Mouse (Mus musculus): Measurements from ENCODE around the gene Mageb4.
"Not testable (repeated sequence)": the region's sequence is repeated elsewhere in the genome, so short reads cannot be mapped to it uniquely, and the experiment has no call there.

Gene Mageb4

DNA sequence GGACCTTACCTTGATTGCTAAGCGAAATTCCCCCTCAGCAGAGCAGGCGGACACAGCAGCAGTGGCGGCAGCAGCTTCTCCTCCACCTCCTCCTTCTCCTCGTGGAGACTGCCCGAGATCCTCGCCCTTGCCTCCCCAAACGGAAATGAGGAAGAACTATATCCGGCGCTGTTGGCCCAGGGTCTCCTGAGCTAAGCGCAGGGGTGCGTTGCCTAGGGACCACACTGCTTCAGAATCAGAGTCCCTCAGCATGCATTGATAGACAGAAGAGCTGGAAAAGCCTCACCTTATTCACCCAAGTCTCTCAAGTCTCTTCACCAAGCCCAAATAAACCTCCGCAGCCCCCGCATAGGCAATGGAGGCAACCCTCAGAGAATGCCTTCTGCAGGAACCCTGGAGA, at the start of gene Mageb4:
Mageb4 (minus strand) TSS at position 101 of the 400 bp plus-strand sequence.
- not testable (repeated sequence) for DNase-seq (ENCODE audit: low spot score in 2 of 2)

DNA sequence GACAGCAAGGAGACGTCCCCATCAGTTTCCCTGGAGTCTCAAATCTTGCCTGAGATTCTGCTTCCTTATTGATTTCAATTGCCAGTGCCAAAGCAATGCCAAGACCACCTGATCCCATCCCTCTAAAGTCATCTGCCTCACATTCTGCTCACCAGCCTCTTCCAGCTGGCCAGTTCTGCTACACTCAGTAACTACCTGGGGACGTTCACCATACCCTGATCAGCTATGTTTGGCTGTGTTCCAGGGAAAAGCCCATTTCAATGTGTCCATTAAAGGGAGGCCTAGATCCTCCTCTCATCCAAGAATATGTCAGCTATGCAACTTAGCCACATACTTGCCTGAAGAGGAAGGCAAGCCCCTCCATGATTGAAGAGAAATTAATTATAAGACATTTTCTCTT, 20.3 kb downstream of the Mageb4 start:
- DNase-seq (ENCODE audit: low spot score in 2 of 2) = not testable (repeated sequence)

DNA sequence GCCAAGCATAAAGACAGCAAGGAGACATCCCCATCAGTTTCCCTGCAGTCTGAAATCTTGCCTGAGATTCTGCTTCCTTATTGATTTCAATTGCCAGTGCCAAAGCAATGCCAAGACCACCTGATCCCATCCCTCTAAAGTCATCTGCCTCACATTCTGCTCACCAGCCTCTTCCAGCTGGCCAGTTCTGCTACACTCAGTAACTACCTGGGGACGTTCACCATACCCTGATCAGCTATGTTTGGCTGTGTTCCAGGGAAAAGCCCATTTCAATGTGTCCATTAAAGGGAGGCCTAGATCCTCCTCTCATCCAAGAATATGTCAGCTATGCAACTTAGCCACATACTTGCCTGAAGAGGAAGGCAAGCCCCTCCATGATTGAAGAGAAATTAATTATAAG, 58.9 kb downstream of the Mageb4 start:
- not testable (repeated sequence) for DNase-seq (ENCODE audit: low spot score in 2 of 2)

DNA sequence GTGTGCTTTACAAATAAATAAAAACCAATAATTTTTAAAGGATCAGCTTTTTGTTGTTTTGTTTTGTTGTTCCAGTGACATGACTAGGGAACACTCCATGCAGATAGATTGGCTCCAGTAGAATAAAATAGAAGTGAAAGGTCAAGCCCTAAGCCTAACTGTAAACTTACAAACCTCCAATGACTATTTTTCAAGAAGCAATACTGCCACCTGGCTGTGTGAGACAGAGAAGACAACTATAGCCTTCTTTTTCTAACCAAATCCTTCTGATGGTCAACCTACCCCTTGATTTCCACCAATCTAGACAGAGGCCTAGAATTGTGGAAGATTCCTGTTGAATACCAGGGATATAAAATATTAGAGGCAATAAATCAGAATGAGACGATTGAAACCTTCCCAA, 67.6 kb downstream of the Mageb4 start:
- no peak for DNase-seq (ENCODE audit: low spot score in 2 of 2)

All from natural killer cell, adult 2 months (primary cell).